Mouse (Mus musculus): ENCODE data around the gene Ppp1ca. TPM values are rescaled to one million over a fixed set of nuclear protein-coding genes. Genes with fewer than 3 reads are reported as not detected.
A peak's percentile ranks its signal among the peaks of the same experiment; 100 is the strongest.

The Ppp1ca gene
- total RNA-seq, 2 experiments from 2014 or later: 318 to 320 TPM

DNA sequence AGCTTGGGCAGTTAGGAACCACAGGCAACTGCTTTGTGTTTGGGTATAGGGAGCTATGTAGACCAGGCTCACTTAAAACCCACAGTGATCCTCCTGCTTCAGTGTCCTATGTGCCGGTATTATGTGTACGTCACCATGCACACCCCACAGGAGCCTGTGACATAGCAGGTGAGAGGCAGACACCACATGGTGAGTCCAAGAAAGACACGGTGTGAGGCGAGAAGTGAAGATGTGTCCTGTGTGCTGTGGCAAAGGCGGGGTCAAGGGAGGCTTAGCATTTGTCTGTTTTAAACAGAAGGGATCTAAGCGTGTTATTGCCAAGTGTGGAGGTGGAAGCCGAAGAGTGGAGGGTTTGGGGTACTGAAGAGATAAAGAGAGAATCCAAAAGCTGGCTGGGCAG lies 34.9 kb downstream of the Ppp1ca start:
- DNase-seq (ENCODE audit: low spot score in 2 of 2): no peak
- intact Hi-C loops (cut with DNase I): loop anchor here (5.0 kb wide), 3 partner anchors 99 to 209 kb away; partner anchors contain the start of genes Aip, Cdk2ap2 and Pitpnm1

DNA sequence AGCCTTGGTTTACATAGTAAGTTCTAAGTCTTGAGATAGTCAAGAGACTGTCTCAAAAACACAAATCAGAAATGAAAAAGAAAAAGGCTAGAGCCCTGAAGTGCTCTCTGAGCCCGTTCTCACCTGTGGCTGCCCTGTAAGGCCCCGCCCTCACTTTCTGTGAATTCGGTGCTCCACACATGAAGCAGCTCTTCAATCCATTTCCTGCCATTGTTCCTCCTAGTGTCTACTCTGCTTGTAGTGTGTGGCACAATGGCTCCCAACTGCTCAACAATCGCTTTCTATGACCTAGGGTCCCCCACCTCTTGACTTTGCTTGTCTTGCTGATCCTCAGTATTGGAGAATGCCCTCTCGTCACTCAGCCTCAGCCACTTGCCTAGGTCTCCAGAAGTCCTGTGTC lies 35.6 kb downstream of the Ppp1ca start:
- DNase-seq (ENCODE audit: low spot score in 2 of 2): no peak
- intact Hi-C loops (cut with DNase I): loop anchor here (5.0 kb wide), 3 partner anchors 100 to 210 kb away; partner anchors contain the start of genes Aip, Cdk2ap2 and Pitpnm1

DNA sequence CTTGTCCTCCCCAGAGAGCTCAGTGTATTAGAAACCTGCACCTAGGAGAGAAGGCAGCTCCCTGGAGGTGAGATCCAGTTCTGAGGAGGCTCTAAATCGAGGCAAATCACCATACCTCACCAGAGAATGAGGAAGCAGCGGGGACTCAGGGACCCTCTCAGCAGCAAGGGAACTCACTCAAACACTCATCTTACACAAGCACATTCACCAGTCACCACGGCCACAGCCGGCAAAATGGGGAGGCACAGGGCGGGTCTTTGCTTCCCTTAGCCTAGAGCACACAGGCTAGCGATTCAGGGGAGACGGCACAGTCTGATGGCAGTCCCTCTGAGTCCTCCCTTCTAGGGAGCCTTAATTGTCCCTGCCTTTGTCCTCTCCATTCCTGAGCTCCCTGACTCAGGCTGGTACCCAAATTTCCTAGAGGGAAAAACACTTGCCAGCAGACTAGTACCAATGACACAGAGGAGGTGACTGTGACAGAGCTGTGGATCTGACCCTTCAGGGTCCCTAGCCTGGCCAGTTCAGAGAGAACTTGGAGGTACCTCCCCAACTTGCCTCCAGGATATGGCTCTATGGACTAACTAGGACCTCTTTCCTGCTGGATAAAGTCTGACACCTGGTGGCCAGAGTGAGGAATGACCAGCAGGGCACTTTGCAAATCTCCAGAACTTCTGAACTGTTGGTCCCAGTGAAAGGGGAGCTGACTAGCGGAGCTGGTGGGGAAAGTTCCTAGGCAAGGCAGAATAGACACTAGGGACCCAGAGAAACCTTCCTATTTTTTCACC lies 36.2 kb downstream of the Ppp1ca start:
- peak; percentile 70 to 84 for DNase-seq (ENCODE audit: low spot score in 2 of 2)
- intact Hi-C loops (cut with DNase I): loop anchor here (1.0 to 5.0 kb wide), 5 partner anchors 21 to 211 kb away; partner anchors contain the start of genes Aip, Cdk2ap2 and Pitpnm1

DNA sequence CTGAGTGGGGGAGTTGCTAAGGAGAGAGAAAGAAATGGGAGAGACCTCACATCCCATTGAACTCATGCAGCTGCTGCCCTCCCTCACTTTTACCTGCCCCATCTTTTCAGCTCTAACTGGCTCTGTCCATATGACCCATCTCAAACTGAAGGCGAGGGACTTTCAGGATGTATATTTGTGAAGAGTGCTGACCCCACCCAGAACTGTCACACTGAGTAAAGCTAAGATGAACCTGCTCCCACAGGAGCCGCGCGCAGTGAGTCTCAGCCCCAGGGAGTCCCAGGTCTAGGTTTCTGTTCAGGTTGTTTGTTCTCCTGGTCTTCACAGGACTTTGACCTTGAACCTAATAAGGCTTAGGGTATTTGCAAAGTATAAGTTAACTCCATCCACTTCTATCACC lies 37.0 kb downstream of the Ppp1ca start:
- intact Hi-C loops (cut with DNase I): loop anchor here (1.0 to 5.0 kb wide), 5 partner anchors 22 to 212 kb away; partner anchors contain the start of genes Aip, Cdk2ap2 and Pitpnm1
- no peak for DNase-seq (ENCODE audit: low spot score in 2 of 2)

DNA sequence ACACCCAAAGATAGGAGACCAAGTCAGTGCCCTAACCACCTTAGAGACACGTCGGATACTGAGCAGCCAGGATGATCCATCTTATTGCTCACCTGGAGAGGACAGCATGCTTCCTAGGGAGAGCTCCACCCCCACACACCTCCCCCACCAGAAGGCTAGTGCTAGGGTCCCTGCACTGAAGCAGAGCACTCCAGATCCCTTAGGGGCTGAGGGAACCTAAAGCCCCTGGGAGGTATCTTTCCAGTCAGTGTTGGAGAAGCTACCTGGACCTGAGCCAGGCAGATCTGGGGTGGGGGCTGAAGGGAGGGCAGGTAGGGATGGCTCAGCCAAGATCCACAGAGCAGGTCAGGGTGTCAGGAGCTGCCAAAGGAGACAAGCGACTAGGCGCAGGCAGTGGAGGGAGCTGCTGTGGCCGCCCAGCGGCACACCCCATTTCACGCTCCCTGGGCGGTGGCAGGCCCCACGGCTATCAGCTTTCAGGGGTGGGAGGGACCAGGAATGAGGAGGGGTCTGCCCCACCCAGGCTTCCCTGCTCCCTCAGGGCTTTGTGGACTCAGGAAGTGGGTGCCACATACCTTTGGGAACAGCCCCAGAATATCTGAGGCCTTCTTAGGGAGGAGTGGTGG lies 37.7 kb downstream of the Ppp1ca start:
- intact Hi-C loops (cut with DNase I): loop anchor here (5.0 kb wide), 4 partner anchors 102 to 282 kb away; partner anchors contain the start of genes Aip, Cdk2ap2 and Pitpnm1
- DNase-seq (ENCODE audit: low spot score in 2 of 2): no peak

DNA sequence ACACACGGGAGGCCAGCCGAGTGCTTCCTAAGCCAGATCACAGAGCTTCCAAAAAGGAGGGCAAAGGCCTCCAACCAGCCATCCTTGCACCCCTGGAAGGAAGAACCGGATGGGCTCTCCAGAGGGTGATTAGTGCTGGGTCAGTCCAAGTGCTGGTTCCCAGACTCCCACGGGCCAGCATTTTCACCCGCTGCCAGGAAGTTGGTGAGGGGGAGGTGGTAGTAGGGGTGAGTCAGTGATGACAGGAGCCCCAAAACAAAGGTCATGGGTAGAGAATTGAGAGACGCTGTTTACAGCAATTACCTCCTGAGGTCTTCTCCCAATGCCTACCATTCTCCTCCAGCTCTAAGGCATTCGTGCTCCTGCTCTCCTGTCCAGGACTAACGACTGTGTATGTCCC lies 38.5 kb downstream of the Ppp1ca start:
- DNase-seq (ENCODE audit: low spot score in 2 of 2): peak in 1 of 2 experiments; percentile 15
- intact Hi-C loops (cut with DNase I): loop anchor here (5.0 kb wide), 1 partner anchor 283 kb away; no protein-coding TSS in a partner anchor

DNA sequence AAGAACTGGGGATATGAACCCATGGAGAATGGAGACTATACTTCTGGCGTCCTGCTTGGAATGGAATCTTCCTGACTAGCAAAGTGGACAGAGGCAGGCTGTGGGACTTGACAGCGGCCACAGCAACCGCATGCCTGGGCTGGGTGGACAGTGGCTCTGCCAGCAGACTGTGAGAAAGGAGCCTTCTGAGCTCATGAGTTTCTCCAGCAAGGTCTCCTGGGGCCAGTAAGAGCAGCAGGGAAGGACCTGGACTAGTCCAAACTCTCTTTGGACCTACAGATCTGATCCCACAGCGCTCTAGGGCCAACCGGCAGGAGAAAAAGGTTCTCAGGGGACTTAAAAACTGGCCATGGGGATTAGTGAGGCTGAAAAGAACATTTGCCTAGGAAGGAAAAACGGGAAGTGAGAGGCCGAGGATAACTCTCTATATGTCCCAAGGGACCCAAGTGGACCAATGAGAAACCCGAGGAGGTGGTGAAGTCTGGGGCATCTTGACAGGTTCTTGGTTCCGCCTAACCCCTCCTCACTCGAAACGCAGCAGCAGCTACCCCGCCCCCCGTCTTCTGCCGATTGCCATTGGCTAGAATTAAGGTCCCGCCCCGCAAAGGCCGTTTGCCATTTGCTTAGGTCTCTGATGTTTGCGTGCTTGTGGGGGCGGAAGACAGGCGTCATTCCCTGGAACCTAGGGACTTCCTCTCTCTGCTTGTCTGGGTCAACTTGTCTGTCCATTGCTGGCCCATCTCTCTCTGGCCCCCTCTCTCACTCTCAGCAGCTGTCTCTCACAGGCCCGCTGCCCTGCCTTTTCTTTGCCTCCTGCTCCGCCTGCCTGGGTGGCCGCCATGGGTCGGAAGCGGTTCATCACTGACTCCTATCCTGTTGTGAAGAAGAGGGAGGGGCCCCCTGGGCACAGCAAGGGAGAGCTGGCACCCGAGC lies 39.7 kb downstream of the Ppp1ca start, which contains the start of gene Pold4:
Pold4 (plus strand) TSS at position 647 of the 933 bp plus-strand sequence.
- peak; percentile 95 to 99 for DNase-seq (ENCODE audit: low spot score in 2 of 2)
- intact Hi-C loops (cut with DNase I): loop anchor here (5.0 kb wide), 1 partner anchor 284 kb away; no protein-coding TSS in a partner anchor

DNA sequence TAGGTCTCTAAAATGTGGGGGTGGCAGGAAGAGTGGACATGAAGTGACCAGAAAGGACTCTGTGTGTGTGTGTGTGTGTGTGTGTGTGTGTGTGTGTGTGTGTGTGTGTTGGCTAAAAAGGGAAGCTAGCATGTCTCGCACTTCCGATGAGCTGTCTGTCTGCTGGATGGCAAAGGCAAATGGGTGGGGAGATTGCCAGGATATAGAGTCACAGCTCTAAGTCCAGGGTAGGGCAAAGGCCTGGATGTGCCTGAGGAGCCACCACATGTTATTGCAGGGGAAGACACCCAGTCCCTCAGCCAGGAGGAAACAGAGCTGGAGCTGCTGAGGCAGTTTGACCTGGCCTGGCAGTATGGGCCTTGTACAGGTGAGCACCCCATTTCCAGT lies 40.3 kb downstream of the Ppp1ca start:
- DNase-seq (ENCODE audit: low spot score in 2 of 2): no peak

DNA sequence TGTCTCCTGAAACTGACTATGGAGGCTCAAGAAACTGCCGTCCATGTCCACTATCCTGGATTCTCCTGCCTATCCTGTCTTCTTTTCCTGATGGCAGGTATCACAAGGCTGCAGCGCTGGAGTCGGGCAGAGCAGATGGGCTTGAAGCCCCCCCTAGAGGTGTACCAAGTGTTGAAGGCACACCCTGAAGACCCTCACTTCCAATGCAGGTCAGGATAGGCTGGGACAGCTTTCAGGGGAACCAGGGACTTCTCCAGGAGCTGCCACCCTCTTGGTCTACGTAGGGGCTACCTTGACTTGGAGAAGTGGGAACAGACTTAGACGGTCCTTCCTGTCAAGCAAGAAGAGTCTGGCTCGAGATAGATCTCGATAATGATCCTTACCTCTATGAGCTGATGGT lies 40.8 kb downstream of the Ppp1ca start:
- intact Hi-C loops (cut with DNase I): loop anchor here (5.0 kb wide), 1 partner anchor 285 kb away; no protein-coding TSS in a partner anchor
- DNase-seq (ENCODE audit: low spot score in 2 of 2): no peak

More for the DNA sequence above, 40.3 kb downstream of the Ppp1ca start:
- intact Hi-C loops (cut with DNase I): loop anchor here (5.0 kb wide), 1 partner anchor 285 kb away; no protein-coding TSS in a partner anchor

DNA sequence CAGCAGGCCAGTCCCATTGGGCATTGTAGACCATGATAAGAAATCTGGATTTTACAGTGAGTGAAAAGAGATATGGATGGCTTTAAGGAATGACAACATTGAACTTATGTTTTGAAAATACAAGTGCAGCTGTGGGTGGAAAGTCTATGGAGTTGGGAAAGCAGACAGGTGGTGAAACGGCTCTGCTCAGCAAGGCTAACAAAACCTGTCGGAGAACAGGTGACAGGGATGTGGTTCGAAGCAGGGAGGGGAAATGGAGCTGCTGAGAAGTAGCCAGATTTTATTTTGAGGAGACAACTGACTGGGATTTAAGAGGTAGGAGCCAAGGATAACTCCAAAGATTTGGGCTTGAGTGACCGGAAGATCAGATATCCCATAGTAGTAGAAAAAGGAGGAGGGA lies 42.7 kb downstream of the Ppp1ca start:
- intact Hi-C loops (cut with DNase I): loop anchor here (5.0 kb wide), 1 partner anchor 287 kb away; no protein-coding TSS in a partner anchor
- no peak for DNase-seq (ENCODE audit: low spot score in 2 of 2)

DNA sequence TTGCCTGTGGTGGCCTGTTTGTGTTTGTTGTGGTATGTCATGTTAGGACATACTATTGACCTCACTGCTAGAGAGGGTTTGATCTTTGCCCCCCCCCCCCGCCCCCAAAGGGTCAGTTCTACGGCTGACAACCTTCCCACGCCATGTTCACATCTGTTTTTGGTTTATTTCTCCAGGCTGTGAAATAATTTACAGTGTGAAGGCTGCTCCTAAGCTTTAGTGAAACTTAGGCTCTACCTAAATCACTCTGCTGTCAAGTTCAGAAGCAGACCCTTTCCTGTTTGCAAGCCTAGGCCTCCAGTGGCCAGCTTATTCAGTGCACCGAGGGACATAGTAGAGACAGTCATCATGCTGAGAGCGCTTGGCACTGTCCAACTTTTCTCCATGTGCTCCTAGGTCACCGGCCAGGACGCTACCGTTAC lies 48.4 kb downstream of the Ppp1ca start:
- intact Hi-C loops (cut with DNase I): no loop called here

DNA sequence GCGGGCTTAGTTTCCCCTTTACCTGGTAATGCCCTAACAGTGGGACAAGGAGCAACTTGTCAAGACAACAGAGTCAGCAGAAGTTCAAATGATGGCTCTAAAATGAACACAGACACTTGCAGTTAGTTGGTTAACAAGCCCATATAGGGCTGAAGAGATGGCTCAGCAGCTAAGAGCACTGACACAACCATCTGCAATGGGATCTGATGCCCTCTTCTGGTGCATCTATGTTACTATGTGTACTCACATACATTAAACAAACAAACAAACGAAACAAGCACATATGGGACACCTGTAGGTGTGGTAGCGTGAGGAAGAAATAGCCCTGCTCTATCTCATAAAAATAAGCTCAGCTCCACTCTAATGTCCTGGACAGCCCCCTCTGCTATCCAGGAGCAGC lies 50.6 kb downstream of the Ppp1ca start:
- intact Hi-C loops (cut with DNase I): no loop called here
- no peak for DNase-seq (ENCODE audit: low spot score in 2 of 2)

More for the DNA sequence above, 48.4 kb downstream of the Ppp1ca start:
- no peak for DNase-seq (ENCODE audit: low spot score in 2 of 2)

DNA sequence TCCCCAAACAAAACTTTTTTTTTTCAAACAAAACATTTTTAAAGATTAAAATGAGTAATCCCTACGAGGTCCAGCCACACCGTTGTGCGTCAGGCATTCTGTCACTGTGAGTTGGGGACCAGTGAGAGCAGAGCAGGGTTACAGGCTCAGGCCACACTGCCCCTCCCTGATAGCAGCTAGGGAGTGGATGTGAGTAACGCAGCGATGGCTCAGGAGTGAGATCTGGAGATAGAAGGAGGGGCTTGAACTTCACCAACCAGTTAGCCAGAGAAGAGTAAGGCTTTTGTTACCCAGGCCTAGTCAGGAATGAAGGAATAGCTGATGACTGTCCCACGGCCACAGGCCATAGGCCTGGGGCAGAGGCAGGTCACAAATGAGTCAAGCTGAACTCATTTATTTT lies 52.9 kb downstream of the Ppp1ca start:
- intact Hi-C loops (cut with DNase I): no loop called here
- DNase-seq (ENCODE audit: low spot score in 2 of 2): no peak

Small RNA genes lying within 50 kb of the gene (microRNA-seq; reads per million reads assigned to microRNA genes)
- 0 reads per million in 2 experiments for gene Gm26115

Other genes starting within 250 kb of the Ppp1ca start
- under 1 TPM in 1 of 2 experiments, not detected in 1; 0.11 TPM for gene Aldh3b3, start 233.4 kb upstream of the Ppp1ca start, total RNA-seq (2021)
- gene Aldh3b2, start 219.7 kb upstream of the Ppp1ca start, total RNA-seq (2021): 1 to 10 TPM; 1.7 to 2.1 TPM
- 1 to 10 TPM; 3.2 to 3.4 TPM for gene Acy3, start 205.5 kb upstream of the Ppp1ca start, total RNA-seq (2021)
- gene Tbx10, start 199.3 kb upstream of the Ppp1ca start, total RNA-seq (2021): not detected
- gene Nudt8, start 191.5 kb upstream of the Ppp1ca start, total RNA-seq (2021): 1 to 10 TPM; 7.0 to 7.3 TPM
- 1 to 10 TPM; 1.1 to 1.6 TPM for gene Gm49405, start 191.4 kb upstream of the Ppp1ca start, total RNA-seq (2021)
- gene Doc2g, start 188.8 kb upstream of the Ppp1ca start, total RNA-seq (2021): 1 to 10 TPM; 4.4 to 5.1 TPM
- gene Ndufv1, start 179.3 kb upstream of the Ppp1ca start, total RNA-seq (2021): 100 to 1,000 TPM; 221 to 241 TPM
- 100 to 1,000 TPM; 266 to 294 TPM for gene Gstp1, start 154.1 kb upstream of the Ppp1ca start, total RNA-seq (2021)
- 10 to 100 TPM; 30.7 to 33.1 TPM for gene Gstp2, start 146.0 kb upstream of the Ppp1ca start, total RNA-seq (2021)
- gene Gstp3, start 132.5 kb upstream of the Ppp1ca start, total RNA-seq (2021): not detected
- gene Cabp2, start 110.5 kb upstream of the Ppp1ca start, total RNA-seq (2021): not detected
- gene Cdk2ap2, start 94.9 kb upstream of the Ppp1ca start, total RNA-seq (2021): 10 to 100 TPM; 31.8 to 35.3 TPM
- 100 to 1,000 TPM; 208 to 215 TPM for gene Pitpnm1, start 92.1 kb upstream of the Ppp1ca start, total RNA-seq (2021)
- 100 to 1,000 TPM; 116 to 118 TPM for gene Aip, start 66.2 kb upstream of the Ppp1ca start, total RNA-seq (2021)
- not detected for gene Gpr152, start 52.3 kb upstream of the Ppp1ca start, total RNA-seq (2021)
- gene Cabp4, start 48.0 kb upstream of the Ppp1ca start, total RNA-seq (2021): not detected
- 10 to 100 TPM; 75.6 to 82.8 TPM for gene Coro1b, start 43.4 kb upstream of the Ppp1ca start, total RNA-seq (2021)
- gene Ptprcap, start 38.5 kb upstream of the Ppp1ca start, total RNA-seq (2021): 1 to 10 TPM; 1.1 to 2.0 TPM
- gene Rps6kb2, start 28.7 kb upstream of the Ppp1ca start, total RNA-seq (2021): 10 to 100 TPM; 28.5 to 32.0 TPM
- gene Carns1, start 16.6 kb upstream of the Ppp1ca start, total RNA-seq (2021): 1 to 10 TPM; 6.6 to 8.7 TPM
- gene Tbc1d10c, start 781 bp upstream of the Ppp1ca start, total RNA-seq (2021): 1 to 10 TPM; 1.3 to 2.0 TPM
- gene Rad9a, start 9.6 kb downstream of the Ppp1ca start, total RNA-seq (2021): 1 to 10 TPM; 6.9 to 8.0 TPM
- gene Clcf1, start 22.2 kb downstream of the Ppp1ca start, total RNA-seq (2021): 1 to 10 TPM in 1 of 2 experiments, under 1 TPM in 1; 0.96 to 1.2 TPM
- gene AC109138.7, start 22.3 kb downstream of the Ppp1ca start, total RNA-seq (2021): not detected
- gene Pold4, start 39.8 kb downstream of the Ppp1ca start, total RNA-seq (2021): 10 to 100 TPM; 14.0 to 18.6 TPM
- 10 to 100 TPM; 52.3 to 58.2 TPM for gene Ssh3, start 77.1 kb downstream of the Ppp1ca start, total RNA-seq (2021)
- gene Ankrd13d, start 91.1 kb downstream of the Ppp1ca start, total RNA-seq (2021): 10 to 100 TPM; 70.0 to 76.6 TPM
- gene Grk2, start 114.2 kb downstream of the Ppp1ca start, total RNA-seq (2021): 100 to 1,000 TPM; 217 to 223 TPM
- gene Kdm2a, start 206.2 kb downstream of the Ppp1ca start, total RNA-seq (2021): 10 to 100 TPM; 71.5 to 75.1 TPM
- gene Rhod, start 247.4 kb downstream of the Ppp1ca start, total RNA-seq (2021): under 1 TPM; 0.57 to 0.64 TPM

Data from left cerebral cortex, postnatal 25 days (tissue).